Mouse (Mus musculus) hindbrain, embryonic 12.5 days (tissue): ENCODE measurements around the gene Asb3. TPM values are rescaled to one million over a fixed set of nuclear protein-coding genes. Genes with fewer than 3 reads are reported as not detected.

Experiments
- polyA plus RNA-seq: library from polyadenylated mRNA; unstranded; fragments of >200 nt; fragmentation: Nextera tagmentation; extraction: Ambion mirVana; gene quantifications from 2 replicates; pipeline ENCODE4 v1.2.1, GENCODE M21; 2016

The Asb3 gene
- polyA plus RNA-seq, 1 experiment from 2014 or later, result 32.9 TPM

Other genes starting within 250 kb of the Asb3 start
- 14.4 and 15.4 TPM in 2 replicates for gene Acyp2, start 235.8 kb upstream of the Asb3 start, polyA plus RNA-seq
- gene Psme4, start 113.7 kb upstream of the Asb3 start, polyA plus RNA-seq, result 34.5 and 36.6 TPM in 2 replicates
- 1.7 and 2.1 TPM in 2 replicates for gene Gpr75, start 58 bp upstream of the Asb3 start, polyA plus RNA-seq
- gene Erlec1, start 68.9 kb downstream of the Asb3 start, polyA plus RNA-seq, result 10.5 and 14.3 TPM in 2 replicates
- 17.0 and 18.4 TPM in 2 replicates for gene Chac2, start 100.9 kb downstream of the Asb3 start, polyA plus RNA-seq